Mouse (Mus musculus): ENCODE measurements around the gene Tada3.

DNA sequence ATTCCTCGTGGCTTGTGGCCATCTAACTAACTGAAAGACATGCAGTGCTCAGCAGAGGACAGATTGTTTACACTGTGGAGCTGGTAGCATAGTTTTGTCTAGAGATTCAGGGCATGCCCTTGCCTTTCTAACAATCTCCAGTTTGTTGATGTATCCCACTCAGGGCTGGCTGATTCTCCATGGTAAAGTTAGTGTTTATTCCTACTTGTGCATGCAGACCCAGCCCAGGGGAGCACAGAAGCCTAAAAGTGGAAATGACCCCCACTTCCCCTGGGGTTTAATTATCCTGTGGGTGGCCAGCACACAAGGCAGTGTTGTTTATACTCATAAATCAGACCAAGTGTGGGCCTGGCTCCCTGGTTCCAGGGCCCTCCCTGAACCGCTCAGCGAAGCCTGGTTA lies 8.3 kb upstream of the Tada3 start:
- TF ChIP-seq CTCF (IDR thresholded peaks at IDR 0.05; ENCODE audit: insufficient read depth, low read depth, low read length) (no peak), POLR2A (IDR thresholded peaks at IDR 0.05; ENCODE audit: insufficient read depth, low read depth, low read length) (no peak)

All from olfactory bulb, adult 2 months (tissue).